Mouse (Mus musculus) midbrain, embryonic 15.5 days (tissue): ENCODE measurements at regions not wholly inside any gene's neighbourhood (a gene's known extent, or its start where the extent isn't known, plus 50 kb on each side); places are given as distances from the start of the nearest gene placed in this dataset.

ENCODE experiments used
- ATAC-seq: fragments of 200-750 bp; cut with Nextera tagmentation; replicated peaks from 2 replicates; pipeline ENCODE4 v1.8.0; 2017; ENCODE audit warnings: moderate TSS enrichment
- H3K27ac ChIP-seq: fragments of 300-500 bp; sonication (generic); 2 replicates; pipeline ENCODE4 v1.5.1; 2015; ENCODE audit warnings: mild to moderate bottlenecking, inconsistent platforms
- H3K27me3 ChIP-seq: fragments of 300-500 bp; sonication (generic); replicated peaks from 2 replicates; pipeline ENCODE4 v1.6.1; 2015; ENCODE audit warnings: inconsistent platforms
- H3K36me3 ChIP-seq: fragments of 300-500 bp; sonication (generic); replicated peaks from 2 replicates; pipeline ENCODE4 v1.6.1; 2015; ENCODE audit warnings: inconsistent platforms
- H3K4me1 ChIP-seq: fragments of 300-500 bp; sonication (generic); 2 replicates; pipeline ENCODE4 v1.6.1; 2015; ENCODE audit warnings: inconsistent platforms
- H3K4me2 ChIP-seq: fragments of 300-500 bp; sonication (generic); 2 replicates; pipeline ENCODE4 v1.6.1; 2015; ENCODE audit warnings: inconsistent platforms, mild to moderate bottlenecking, moderate library complexity
- H3K4me3 ChIP-seq: fragments of 300-500 bp; sonication (generic); 2 replicates; pipeline ENCODE4 v1.5.1; 2015; ENCODE audit warnings: mild to moderate bottlenecking, inconsistent platforms
- H3K9ac ChIP-seq: fragments of 300-500 bp; sonication (generic); 2 replicates; pipeline ENCODE4 v1.6.1; 2015; ENCODE audit warnings: mild to moderate bottlenecking, inconsistent platforms
- H3K9me3 ChIP-seq: fragments of 300-500 bp; sonication (generic); 2 replicates; pipeline ENCODE4 v1.6.1; 2016; ENCODE audit warnings: inconsistent platforms
- WGBS: fragments of 180-500 bp; shearing (Covaris S2); methylation state at CpG from one replicate; pipeline ENCODE4 v1.1.7; 2015; ENCODE audit warnings: mixed read lengths; 5-methylcytosine and 5-hydroxymethylcytosine counted together

GRCm38 (mm10) chr6:15865271-15865670 is 144.8 kb downstream of the Mdfic start:
- Histone ChIP-seq H3K9me3 (no peaks in the 10 kb centered on the region), H3K4me1 (no peaks in the 10 kb centered on the region), H3K36me3 (no peaks in the 10 kb centered on the region), H3K27ac (no peak overlapping the region), H3K4me2 (no peak overlapping the region), H3K27me3 (no peaks in the 10 kb centered on the region), H3K4me3 (no peak overlapping the region), H3K9ac (no peak overlapping the region)
- ATAC-seq: no peak
- 77% methylated on average over 3 of the region's 3 CpGs for WGBS

- Histone ChIP-seq H3K4me1 (no peaks in the 10 kb centered on the region), H3K4me3 (no peak overlapping the region), H3K27ac (no peak overlapping the region), H3K27me3 (no peaks in the 10 kb centered on the region), H3K9me3 (no peaks in the 10 kb centered on the region), H3K4me2 (no peak overlapping the region), H3K9ac (no peak overlapping the region), H3K36me3 (no peaks in the 10 kb centered on the region)
- WGBS: 94% methylated on average over 5 of the region's 5 CpGs
- no peak for ATAC-seq
Measured at GRCm38 (mm10) chr6:15882288-15882903, 161.9 kb downstream of the Mdfic start.

- Histone ChIP-seq H3K4me2 (no peak overlapping the region), H3K9ac (no peak overlapping the region), H3K36me3 (no peaks in the 10 kb centered on the region), H3K9me3 (no peaks in the 10 kb centered on the region), H3K27ac (no peak overlapping the region), H3K27me3 (no peaks in the 10 kb centered on the region), H3K4me3 (no peak overlapping the region), H3K4me1 (no peaks in the 10 kb centered on the region)
- 88% methylated on average over 5 of the region's 5 CpGs for WGBS
- ATAC-seq: no peak
Measured at GRCm38 (mm10) chr6:15893066-15893465, 172.6 kb downstream of the Mdfic start.

- Histone ChIP-seq H3K27me3 (no peaks in the 10 kb centered on the region), H3K9ac (no peak overlapping the region), H3K9me3 (no peaks in the 10 kb centered on the region), H3K27ac (no peak overlapping the region), H3K4me3 (no peak overlapping the region), H3K4me1 (no peaks in the 10 kb centered on the region), H3K36me3 (no peaks in the 10 kb centered on the region), H3K4me2 (no peak overlapping the region)
- no peak for ATAC-seq
Measured at GRCm38 (mm10) chr6:15900495-15900894, 180.0 kb downstream of the Mdfic start.

- H3K9me3 ChIP-seq: no peaks in the 10 kb centered on the region
- no peak overlapping the region for H3K4me2 ChIP-seq
- WGBS: 59% methylated on average over 2 of the region's 2 CpGs
- H3K27me3 ChIP-seq: no peaks in the 10 kb centered on the region
- H3K36me3 ChIP-seq: no peaks in the 10 kb centered on the region
- no peaks in the 10 kb centered on the region for H3K4me1 ChIP-seq
- H3K9ac ChIP-seq: no peak overlapping the region
- ATAC-seq: peak; percentile 33; the same call in 1 of the 2 replicates
- no peak overlapping the region for H3K4me3 ChIP-seq
- no peak overlapping the region for H3K27ac ChIP-seq
Measured at GRCm38 (mm10) chr6:15902665-15903274, 182.3 kb downstream of the Mdfic start.

GRCm38 (mm10) chr6:15910420-15911167 is 190.1 kb downstream of the Mdfic start:
- Histone ChIP-seq H3K27ac (no peak overlapping the region), H3K36me3 (no peaks in the 10 kb centered on the region), H3K9ac (no peak overlapping the region), H3K4me1 (no peaks in the 10 kb centered on the region), H3K4me2 (no peak overlapping the region), H3K4me3 (no peak overlapping the region), H3K9me3 (no peaks in the 10 kb centered on the region), H3K27me3 (no peaks in the 10 kb centered on the region)
- 80% methylated on average over 1 of the region's 1 CpGs for WGBS
- 0 out of 2 replicates have a peak, but pooled peaks have one; percentile 20 for ATAC-seq

GRCm38 (mm10) chr6:15929650-15930049 is 209.2 kb downstream of the Mdfic start:
- H3K36me3 ChIP-seq: no peaks in the 10 kb centered on the region
- H3K4me2 ChIP-seq: no peak overlapping the region
- ATAC-seq: no peak
- H3K9ac ChIP-seq: no peak overlapping the region
- H3K9me3 ChIP-seq: no peaks in the 10 kb centered on the region
- no peaks in the 10 kb centered on the region for H3K27me3 ChIP-seq
- H3K4me3 ChIP-seq: no peak overlapping the region
- H3K27ac ChIP-seq: no peak overlapping the region
- no peaks in the 10 kb centered on the region for H3K4me1 ChIP-seq
- 90% methylated on average over 2 of the region's 2 CpGs for WGBS

- Histone ChIP-seq H3K36me3 (no peaks in the 10 kb centered on the region), H3K4me1 (no peaks in the 10 kb centered on the region), H3K27ac (no peak overlapping the region), H3K4me2 (no peak overlapping the region), H3K9me3 (no peaks in the 10 kb centered on the region), H3K27me3 (no peaks in the 10 kb centered on the region), H3K9ac (no peak overlapping the region), H3K4me3 (no peak overlapping the region)
- ATAC-seq: no peak
- WGBS: 92% methylated on average over 2 of the region's 2 CpGs
Measured at GRCm38 (mm10) chr6:15950251-15950650, 229.8 kb downstream of the Mdfic start.

GRCm38 (mm10) chr6:15987334-15987733 is 266.9 kb downstream of the Mdfic start:
- H3K4me3 ChIP-seq: no peak overlapping the region
- no peak overlapping the region for H3K4me2 ChIP-seq
- WGBS: 43% methylated on average over 5 of the region's 5 CpGs
- H3K9me3 ChIP-seq: no peaks in the 10 kb centered on the region
- H3K27me3 ChIP-seq: no peaks in the 10 kb centered on the region
- 0 out of 2 replicates have a peak, but pooled peaks have one; percentile 42 for ATAC-seq
- peaks cover 4% of the 10 kb centered on the region for H3K4me1 ChIP-seq
- no peak overlapping the region for H3K27ac ChIP-seq
- H3K36me3 ChIP-seq: no peaks in the 10 kb centered on the region
- no peak overlapping the region for H3K9ac ChIP-seq
